Mouse (Mus musculus): ENCODE data around the gene AC140267.1.

The AC140267.1 gene

GRCm38 (mm10) chr15:80228071-80228800 is 7.4 kb upstream of the AC140267.1 start:
- DNase-seq (ENCODE audit: low spot score), result no peak

GRCm38 (mm10) chr15:80232331-80232730 is 3.3 kb upstream of the AC140267.1 start:
- DNase-seq (ENCODE audit: low spot score), result no peak

GRCm38 (mm10) chr15:80233053-80233452 is 2.6 kb upstream of the AC140267.1 start:
- DNase-seq (ENCODE audit: low spot score), result no peak

GRCm38 (mm10) chr15:80233733-80234509 is 1.7 kb upstream of the AC140267.1 start, which contains the start of gene Mief1:
TSS of gene Mief1 (plus strand) at chr15:80234018.
- DNase-seq (ENCODE audit: low spot score), result peak; percentile 99

- no peak for DNase-seq (ENCODE audit: low spot score)
Observed at GRCm38 (mm10) chr15:80248135-80248534, 12.5 kb downstream of the AC140267.1 start.

GRCm38 (mm10) chr15:80248596-80248995 is 13.0 kb downstream of the AC140267.1 start:
- no peak for DNase-seq (ENCODE audit: low spot score)

- DNase-seq (ENCODE audit: low spot score), result no peak
Observed at GRCm38 (mm10) chr15:80249672-80250071, 14.0 kb downstream of the AC140267.1 start.

- no peak for DNase-seq (ENCODE audit: low spot score)
Observed at GRCm38 (mm10) chr15:80250586-80250985, 15.0 kb downstream of the AC140267.1 start.

GRCm38 (mm10) chr15:80253530-80253929 is 17.9 kb downstream of the AC140267.1 start:
- DNase-seq (ENCODE audit: low spot score), result no peak

GRCm38 (mm10) chr15:80254207-80254606 is 18.6 kb downstream of the AC140267.1 start:
- peak; percentile 74 for DNase-seq (ENCODE audit: low spot score)

GRCm38 (mm10) chr15:80254847-80255645 is 19.4 kb downstream of the AC140267.1 start, which contains the start of gene Atf4:
TSS of gene Atf4 (plus strand) at chr15:80255184.
- peak; percentile 94 for DNase-seq (ENCODE audit: low spot score)

GRCm38 (mm10) chr15:80255646-80256121 is 20.0 kb downstream of the AC140267.1 start:
- DNase-seq (ENCODE audit: low spot score), result peak; percentile 92

GRCm38 (mm10) chr15:80256242-80256641 is 20.6 kb downstream of the AC140267.1 start:
- no peak for DNase-seq (ENCODE audit: low spot score)

- no peak for DNase-seq (ENCODE audit: low spot score)
Observed at GRCm38 (mm10) chr15:80256656-80257601, 21.3 kb downstream of the AC140267.1 start.

GRCm38 (mm10) chr15:80257602-80258239 is 22.1 kb downstream of the AC140267.1 start:
- DNase-seq (ENCODE audit: low spot score), result no peak

- DNase-seq (ENCODE audit: low spot score), result no peak
Observed at GRCm38 (mm10) chr15:80258240-80259170, 22.9 kb downstream of the AC140267.1 start.

- DNase-seq (ENCODE audit: low spot score), result no peak
Observed at GRCm38 (mm10) chr15:80259406-80260045, 23.9 kb downstream of the AC140267.1 start.

- DNase-seq (ENCODE audit: low spot score), result peak; percentile 94
Observed at GRCm38 (mm10) chr15:80260677-80261076, 25.0 kb downstream of the AC140267.1 start.

- DNase-seq (ENCODE audit: low spot score), result no peak
Observed at GRCm38 (mm10) chr15:80261100-80261499, 25.5 kb downstream of the AC140267.1 start.

All from testis, postnatal 10 days (tissue).